Mouse (Mus musculus) T-helper 17 cell (primary cell): ENCODE measurements around the gene Fdxr.

Experiments
- in situ Hi-C, 2 experiments: fragments of 300-600 bp; cut with MboI, MseI; formaldehyde crosslinking; loops; 1 replicate in 1 of 2; 2 replicates in 1 of 2; pipeline ENCODE4 v1.15.1; 2025; ENCODE audit warnings: high pct_unique_total_duplicates in 2 of 2

The Fdxr gene

GRCm38 (mm10) chr11:115276780-115277603 is at the start of gene Fdxr:
Gene Fdxr (minus strand): TSS chr11:115277050.
- in situ Hi-C loops: no loop called here

GRCm38 (mm10) chr11:115323354-115323753 is 46.5 kb upstream of the Fdxr start:
- in situ Hi-C loops: loop anchor here (5.0 kb wide), 1 partner anchor 34 kb away; no protein-coding TSS in a partner anchor

- in situ Hi-C loops: loop anchor here (5.0 kb wide), 1 partner anchor 35 kb away; no protein-coding TSS in a partner anchor
These were observed 45.2 kb upstream of the Fdxr start, which contains the start of gene Ush1g for GRCm38 (mm10) chr11:115321906-115322693. Gene Ush1g (minus strand): TSS chr11:115322041.

GRCm38 (mm10) chr11:115319704-115320383 is 43.0 kb upstream of the Fdxr start:
- in situ Hi-C loops: loop anchor here (5.0 kb wide), 1 partner anchor 37 kb away; no protein-coding TSS in a partner anchor

GRCm38 (mm10) chr11:115318245-115319027 is 41.6 kb upstream of the Fdxr start:
- in situ Hi-C loops: no loop called here

GRCm38 (mm10) chr11:115317204-115317603 is 40.4 kb upstream of the Fdxr start:
- in situ Hi-C loops: no loop called here

DNA sequence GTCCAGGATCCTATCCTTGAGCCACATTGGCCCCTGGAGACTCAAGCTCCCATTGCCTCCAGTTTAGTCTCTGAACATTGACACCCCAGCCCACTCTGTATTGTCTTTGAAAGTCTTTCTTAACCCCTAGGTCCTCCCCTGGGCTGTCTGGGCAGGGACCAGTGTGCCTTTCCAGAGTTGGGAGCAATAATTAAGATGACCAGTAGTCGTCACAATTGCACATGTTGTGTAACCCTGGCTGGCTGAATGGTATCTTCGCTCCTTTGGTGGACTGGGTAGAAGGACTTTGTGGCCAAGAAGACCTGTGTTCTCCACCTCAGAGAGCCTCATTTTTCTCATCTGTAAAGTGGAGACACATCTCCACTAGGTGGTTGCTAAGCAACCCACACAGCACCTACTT is 37.4 kb upstream of the Fdxr start:
- in situ Hi-C loops: no loop called here

DNA sequence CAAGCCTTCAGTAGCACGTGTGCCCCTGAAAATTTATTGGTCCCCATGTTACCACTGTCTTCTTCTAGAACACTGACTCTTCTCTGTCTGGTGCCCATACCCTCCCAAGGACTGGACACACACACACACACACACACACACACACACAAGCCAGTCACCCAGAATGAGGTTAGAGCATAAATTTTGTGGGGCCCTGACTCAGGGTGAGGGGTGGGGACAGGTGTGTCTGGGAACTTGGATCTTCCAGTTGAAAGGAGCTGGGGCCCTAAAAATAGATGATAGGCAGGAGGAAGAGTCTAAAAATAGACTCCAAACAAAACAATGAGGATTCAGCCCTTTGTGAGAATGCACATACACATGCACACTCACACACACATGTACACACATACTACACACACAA is 31.9 kb upstream of the Fdxr start:
- in situ Hi-C loops: no loop called here

DNA sequence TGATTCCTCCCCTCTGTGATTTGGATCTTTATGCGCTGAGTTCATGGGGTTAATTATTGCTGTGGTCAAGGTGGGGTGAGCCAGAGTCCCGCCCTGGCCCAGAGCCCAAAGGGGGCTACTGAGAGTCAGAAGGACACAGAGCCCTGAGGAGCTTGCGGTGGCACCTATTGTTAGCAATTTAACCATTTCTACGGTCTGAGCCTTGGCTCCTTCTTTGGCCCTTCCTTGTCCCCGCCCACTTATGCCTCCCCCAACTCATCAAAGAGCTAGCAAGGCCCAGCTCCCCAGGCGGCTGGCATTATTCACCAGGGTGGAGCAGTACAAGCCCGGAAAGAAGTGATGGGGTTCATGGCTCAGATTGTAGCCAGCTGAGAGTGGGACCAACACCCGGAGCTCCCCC is 30.0 kb upstream of the Fdxr start, which contains the start of gene Otop2:
TSS of gene Otop2 (plus strand) at position 301 of the 400 bp plus-strand sequence.
- in situ Hi-C loops: no loop called here

DNA sequence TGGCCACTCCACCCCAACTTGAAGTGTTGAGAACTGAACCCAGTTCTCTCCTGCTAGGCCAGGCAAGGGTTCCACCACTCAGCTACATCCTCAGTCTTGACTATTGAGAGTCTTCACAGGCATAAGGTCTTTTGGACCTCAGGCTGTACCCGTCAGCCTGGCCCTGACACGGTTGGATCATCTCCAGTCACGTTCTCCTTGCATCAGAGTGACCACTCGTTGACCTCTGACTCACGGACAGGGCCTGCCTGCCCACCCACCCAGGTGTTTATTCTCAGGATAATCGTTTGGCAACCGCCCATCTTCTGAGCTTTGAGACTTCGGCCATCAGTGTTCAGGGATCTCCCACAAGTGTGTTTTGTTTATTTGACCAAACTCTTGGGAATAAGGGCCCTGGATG is 26.3 kb upstream of the Fdxr start:
- in situ Hi-C loops: no loop called here

- in situ Hi-C loops: no loop called here
These were observed 24.5 kb upstream of the Fdxr start for GRCm38 (mm10) chr11:115301351-115301750.

- in situ Hi-C loops: no loop called here
These were observed 23.9 kb upstream of the Fdxr start for GRCm38 (mm10) chr11:115300745-115301144.

DNA sequence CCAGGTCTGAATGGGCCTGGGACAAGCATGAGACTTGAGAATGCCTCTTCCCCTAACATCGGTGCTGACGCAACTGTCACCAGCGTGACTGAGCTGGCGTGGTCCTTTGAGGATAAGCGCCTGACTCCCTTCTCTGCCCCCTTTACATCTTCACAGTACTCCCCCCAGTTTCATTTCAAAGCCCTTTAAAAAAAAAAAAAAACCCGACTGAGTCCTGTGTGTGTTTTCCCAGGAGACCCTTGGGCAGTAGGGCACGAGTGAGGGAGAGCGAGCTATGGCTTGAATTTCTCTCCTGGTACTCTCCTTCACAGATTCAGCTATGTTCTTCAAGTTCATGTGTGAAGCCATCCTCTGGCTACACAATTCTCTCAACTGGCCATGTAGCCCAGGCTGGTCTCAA is 21.3 kb upstream of the Fdxr start:
- in situ Hi-C loops: no loop called here

- in situ Hi-C loops: no loop called here
These were observed 20.5 kb upstream of the Fdxr start, which contains the start of gene Fads6 for GRCm38 (mm10) chr11:115297214-115297826. Gene Fads6 (minus strand): TSS chr11:115297663.

DNA sequence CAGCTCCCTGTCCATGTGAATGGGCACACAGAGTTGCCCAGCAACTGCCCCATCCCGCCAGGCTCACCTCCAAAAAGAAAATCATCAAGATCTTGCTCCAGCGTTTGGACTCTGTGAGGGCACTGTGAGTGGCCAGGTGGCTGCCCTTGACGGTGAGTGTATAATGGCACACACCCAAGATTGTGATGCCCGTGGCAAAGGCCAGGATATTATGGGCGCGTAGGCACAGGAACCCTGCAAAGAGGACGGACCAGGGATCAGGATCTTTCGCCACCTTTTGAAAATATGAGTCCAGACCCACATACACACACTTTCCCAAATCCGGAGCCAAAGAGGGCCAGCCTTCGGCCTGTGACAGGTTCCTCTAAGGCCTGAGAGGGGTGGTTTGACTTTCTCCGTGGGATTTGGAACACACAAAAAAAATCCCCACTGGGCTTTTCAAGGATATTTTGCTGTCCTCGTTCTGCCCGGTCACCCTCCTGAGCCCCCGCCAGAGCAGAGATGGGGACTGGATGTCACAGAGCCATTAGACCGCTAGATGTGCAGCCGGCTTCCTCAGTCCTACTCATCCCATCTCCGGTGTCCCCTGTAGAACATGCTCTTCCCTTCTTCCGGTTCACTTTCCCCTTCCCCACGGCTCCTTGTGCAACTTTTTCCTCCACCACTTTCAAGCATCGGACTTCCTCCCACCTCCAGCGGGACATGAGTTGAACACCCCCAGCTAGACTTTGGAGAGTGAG is 19.8 kb upstream of the Fdxr start:
- in situ Hi-C loops: no loop called here

GRCm38 (mm10) chr11:115295939-115296338 is 19.1 kb upstream of the Fdxr start:
- in situ Hi-C loops: no loop called here

DNA sequence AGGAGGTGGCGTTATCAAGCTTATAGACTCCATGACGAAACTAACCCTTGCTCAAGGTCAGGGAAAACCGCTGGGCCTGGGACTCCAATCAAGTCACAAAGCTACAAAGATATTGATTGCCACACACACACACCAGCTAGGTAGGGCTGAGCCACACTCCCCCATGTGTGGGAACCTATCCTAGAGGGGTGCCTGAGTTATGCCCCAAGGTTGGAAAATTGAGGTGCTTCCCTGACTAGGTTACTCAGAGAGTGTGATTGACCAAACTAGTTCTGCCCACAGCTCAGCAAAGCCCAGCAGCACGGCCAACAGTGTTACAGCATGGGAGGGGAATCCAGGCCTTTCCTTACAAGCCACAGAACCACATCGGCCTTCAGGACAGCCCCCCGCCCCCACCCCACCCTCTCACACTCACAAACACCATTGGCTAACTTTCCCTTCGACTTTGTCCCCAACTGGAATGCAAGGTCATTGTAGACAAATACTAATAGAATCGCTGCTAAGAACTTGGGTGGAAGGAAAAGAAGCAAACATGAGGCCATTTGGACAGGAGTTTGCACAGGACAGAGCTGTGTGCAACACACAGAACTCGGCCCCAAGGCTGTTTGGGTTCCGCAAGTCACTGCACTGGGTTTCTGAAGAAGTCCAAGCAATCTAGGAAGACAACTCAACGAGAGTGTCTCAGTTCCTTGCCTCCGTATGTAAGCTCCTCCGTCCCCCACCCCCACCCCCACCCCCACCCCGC is 16.0 kb upstream of the Fdxr start:
- in situ Hi-C loops: no loop called here

GRCm38 (mm10) chr11:115291503-115291902 is 14.7 kb upstream of the Fdxr start:
- in situ Hi-C loops: no loop called here

DNA sequence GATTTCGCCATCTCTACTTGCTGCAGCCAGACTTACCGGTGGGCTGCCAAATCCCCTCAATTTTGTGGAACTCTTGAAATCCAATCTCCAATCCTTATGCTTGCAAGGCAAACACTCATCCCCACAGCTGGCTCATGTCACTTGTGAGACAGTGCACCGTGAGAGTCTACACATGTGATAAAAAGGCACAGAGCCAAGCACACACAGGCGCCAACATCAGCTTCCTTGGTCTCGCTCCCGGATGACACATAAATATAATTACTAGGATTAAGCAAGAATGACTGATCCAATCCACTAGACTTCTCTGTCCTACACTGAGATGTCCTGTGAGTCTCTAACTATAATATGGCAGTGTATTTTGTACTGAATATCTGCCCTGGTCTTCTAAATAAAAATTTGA is 14.1 kb upstream of the Fdxr start:
- in situ Hi-C loops: no loop called here
